Mouse (Mus musculus) liver, postnatal 0 days (tissue): ENCODE results near the gene Arhgef11. TPM values are rescaled to one million over a fixed set of nuclear protein-coding genes. Genes with fewer than 3 reads are reported as not detected.

Experiments
- ATAC-seq: fragments of 200-750 bp; cut with Nextera tagmentation; 2 replicates; pipeline ENCODE4 v1.8.0; 2017; ENCODE audit warnings: mild to moderate bottlenecking, moderate library complexity
- DNase-seq: peaks from one replicate; pipeline ENCODE4 v3.0.0-alpha.2; 2016
- H3K27ac ChIP-seq: fragments of 300-500 bp; sonication (generic); 2 replicates; pipeline ENCODE4 v1.5.1; 2014; ENCODE audit warnings: antibody characterized with exemption, moderate library complexity, mild to moderate bottlenecking, low read depth
- H3K27me3 ChIP-seq: fragments of 300-500 bp; sonication (generic); 2 replicates; pipeline ENCODE4 v1.6.1; 2014; ENCODE audit warnings: low read length, control low read depth, mixed read lengths; ENCODE audit not compliant: insufficient read depth
- H3K36me3 ChIP-seq: fragments of 300-500 bp; sonication (generic); replicated peaks from 2 replicates; pipeline ENCODE4 v1.6.1; 2014; ENCODE audit warnings: mild to moderate bottlenecking, control low read depth, low read length, moderate library complexity, mixed read lengths; ENCODE audit not compliant: insufficient read depth
- H3K4me1 ChIP-seq: fragments of 300-500 bp; sonication (generic); 2 replicates; pipeline ENCODE4 v1.6.1; 2014; ENCODE audit warnings: antibody characterized with exemption, mild to moderate bottlenecking, control low read depth; ENCODE audit not compliant: insufficient read depth
- H3K4me2 ChIP-seq: fragments of 300-500 bp; sonication (generic); 2 replicates; pipeline ENCODE4 v1.6.1; 2014; ENCODE audit warnings: low read depth, mild to moderate bottlenecking, low read length, moderate library complexity, mixed read lengths
- H3K4me3 ChIP-seq: fragments of 300-500 bp; sonication (generic); 2 replicates; pipeline ENCODE4 v1.5.1; 2014; ENCODE audit warnings: low read depth, low read length
- H3K9ac ChIP-seq: fragments of 300-500 bp; sonication (generic); replicated peaks from 2 replicates; pipeline ENCODE4 v1.6.1; 2014; ENCODE audit warnings: mild to moderate bottlenecking, moderate library complexity
- H3K9me3 ChIP-seq: fragments of 300-500 bp; sonication (generic); 2 replicates; pipeline ENCODE4 v1.6.1; 2016; ENCODE audit warnings: mild to moderate bottlenecking, control low read depth, low read length, mixed read lengths
- CTCF ChIP-seq: sonication (generic); IDR thresholded peaks from 2 replicates; pipeline ENCODE4 v1.5.1; 2016; ENCODE audit warnings: antibody characterized with exemption, low read depth
- EP300 ChIP-seq: IDR thresholded peaks from 2 replicates; pipeline ENCODE4 v1.6.1; 2016; ENCODE audit warnings: antibody characterized with exemption, low read depth, mild to moderate bottlenecking
- WGBS: fragments of 180-500 bp; shearing (Covaris S2); extraction: QIAGEN DNeasy Blood & Tissue Kit; methylation state at CpG from one replicate; pipeline ENCODE4 v1.1.7; 2014; ENCODE audit not compliant: insufficient replicate concordance; 5-methylcytosine and 5-hydroxymethylcytosine counted together
- polyA plus RNA-seq: library from polyadenylated mRNA; unstranded; fragments of >200 nt; fragmentation: Nextera tagmentation; extraction: Ambion mirVana; gene quantifications from 2 replicates; pipeline ENCODE4 v1.2.1, GENCODE M21; 2015

Arhgef11 gene
- polyA plus RNA-seq, 1 experiment from 2014 or later = 2.8 TPM

- Histone ChIP-seq H3K36me3 (no peaks in the 10 kb centered on the region), H3K4me1 (peaks cover 17% of the 10 kb centered on the region), H3K4me2 (peak overlapping the region; percentile 49), H3K27ac (peak overlapping the region; percentile 75), H3K9me3 (no peaks in the 10 kb centered on the region), H3K9ac (no peak overlapping the region), H3K27me3 (no peaks in the 10 kb centered on the region), H3K4me3 (no peak overlapping the region)
- TF ChIP-seq CTCF = no peak
- no peak for TF ChIP-seq EP300
- no peak for ATAC-seq
- WGBS = 63% methylated on average over 3 of the region's 3 CpGs
- no peak for DNase-seq
Observed at GRCm38 (mm10) chr3:87766284-87766667, 148.9 kb downstream of the Arhgef11 start.

GRCm38 (mm10) chr3:87767764-87768163, 150.4 kb downstream of the Arhgef11 start:
- no peak for DNase-seq
- Histone ChIP-seq H3K36me3 (no peaks in the 10 kb centered on the region), H3K9me3 (no peaks in the 10 kb centered on the region), H3K4me1 (peaks cover 18% of the 10 kb centered on the region), H3K27me3 (no peaks in the 10 kb centered on the region), H3K9ac (peak overlapping the region; percentile 62), H3K27ac (peak overlapping the region; percentile 67), H3K4me3 (peak overlapping the region; percentile 54), H3K4me2 (peak overlapping the region; percentile 65)
- 52% methylated on average over 8 of the region's 8 CpGs for WGBS
- TF ChIP-seq EP300 = no peak
- no peak for TF ChIP-seq CTCF
- ATAC-seq = peak; percentile 14; the same call in 1 of the 2 replicates

DNA sequence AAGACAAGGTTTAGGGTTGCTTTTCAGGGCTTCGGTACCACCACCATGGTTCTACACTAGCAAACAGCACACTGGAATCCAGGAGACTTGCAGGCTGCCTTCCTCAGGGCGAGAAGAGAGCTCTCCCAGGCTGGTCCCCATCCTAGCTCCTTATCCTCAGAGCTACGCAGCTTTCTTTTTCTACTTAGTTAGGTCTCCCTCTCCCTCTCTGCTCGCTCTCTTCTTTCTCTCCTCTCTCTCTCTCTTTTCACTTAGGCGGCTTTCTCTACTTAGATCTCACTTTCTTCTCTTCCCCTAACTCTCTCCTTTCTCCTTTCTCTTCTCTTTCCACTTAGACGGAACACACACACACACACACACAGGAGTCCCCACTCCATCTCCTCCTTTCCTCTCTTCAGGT, 151.1 kb downstream of the Arhgef11 start:
- H3K27me3 ChIP-seq = no peaks in the 10 kb centered on the region
- WGBS = 35% methylated on average over 6 of the region's 6 CpGs
- H3K27ac ChIP-seq = peak overlapping the region; percentile 67
- peak overlapping the region; percentile 54 for H3K4me3 ChIP-seq
- TF ChIP-seq EP300 (no peak), CTCF (no peak)
- no peak for ATAC-seq
- H3K4me2 ChIP-seq = peak overlapping the region; percentile 65
- no peaks in the 10 kb centered on the region for H3K9me3 ChIP-seq
- H3K4me1 ChIP-seq = peaks cover 18% of the 10 kb centered on the region
- H3K9ac ChIP-seq = peak overlapping the region; percentile 62
- DNase-seq = no peak
- no peaks in the 10 kb centered on the region for H3K36me3 ChIP-seq

DNA sequence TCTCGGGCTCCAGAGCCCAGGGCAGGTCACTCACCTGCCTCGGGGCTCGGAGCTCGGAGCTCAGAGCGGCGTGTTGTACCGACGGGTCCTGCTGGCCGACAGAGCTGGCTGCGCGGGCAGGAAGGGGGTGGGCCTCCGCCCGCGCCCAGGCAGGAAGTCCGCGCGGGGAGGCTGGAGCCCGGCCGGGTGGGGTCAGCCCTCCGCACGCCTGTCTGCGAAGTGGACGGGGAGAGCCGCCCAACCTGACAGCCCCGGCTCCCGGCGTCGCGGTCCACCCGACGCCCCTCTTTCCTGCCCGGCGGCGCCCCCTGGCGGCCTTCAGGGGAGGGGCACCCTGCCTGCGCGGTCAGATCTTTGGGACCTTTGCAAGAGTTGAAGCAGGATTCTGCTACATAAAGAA, 151.5 kb downstream of the Arhgef11 start:
- Histone ChIP-seq H3K9ac (peak overlapping the region; percentile 62), H3K4me2 (peak overlapping the region; percentile 65), H3K4me1 (peaks cover 19% of the 10 kb centered on the region), H3K9me3 (no peaks in the 10 kb centered on the region), H3K27ac (peak overlapping the region; percentile 67), H3K36me3 (no peaks in the 10 kb centered on the region), H3K27me3 (no peaks in the 10 kb centered on the region), H3K4me3 (peak overlapping the region; percentile 54)
- ATAC-seq (peak; percentile 58), DNase-seq (peak; percentile 82)
- WGBS = under 1% methylated on average over 32 of the region's 37 CpGs
- peak; percentile 88 for TF ChIP-seq CTCF
- no peak for TF ChIP-seq EP300

GRCm38 (mm10) chr3:87769506-87769905, 152.1 kb downstream of the Arhgef11 start:
- TF ChIP-seq CTCF = no peak
- no peak for TF ChIP-seq EP300
- no peak overlapping the region for H3K4me3 ChIP-seq
- H3K9me3 ChIP-seq = no peaks in the 10 kb centered on the region
- H3K27ac ChIP-seq = no peak overlapping the region
- ATAC-seq = no peak
- no peak overlapping the region for H3K4me2 ChIP-seq
- no peaks in the 10 kb centered on the region for H3K36me3 ChIP-seq
- H3K27me3 ChIP-seq = no peaks in the 10 kb centered on the region
- peaks cover 21% of the 10 kb centered on the region for H3K4me1 ChIP-seq
- DNase-seq = no peak
- 65% methylated on average over 8 of the region's 8 CpGs for WGBS
- no peak overlapping the region for H3K9ac ChIP-seq

- peak; percentile 43 for DNase-seq
- H3K36me3 ChIP-seq = no peaks in the 10 kb centered on the region
- H3K9me3 ChIP-seq = no peaks in the 10 kb centered on the region
- H3K27ac ChIP-seq = no peak overlapping the region
- ATAC-seq = no peak
- no peak overlapping the region for H3K4me2 ChIP-seq
- H3K4me1 ChIP-seq = peaks cover 21% of the 10 kb centered on the region
- WGBS = 2% methylated on average over 4 of the region's 4 CpGs
- H3K4me3 ChIP-seq = no peak overlapping the region
- no peak for TF ChIP-seq EP300
- TF ChIP-seq CTCF = peak; percentile 92
- no peak overlapping the region for H3K9ac ChIP-seq
- no peaks in the 10 kb centered on the region for H3K27me3 ChIP-seq
Observed at GRCm38 (mm10) chr3:87770280-87770679, 152.9 kb downstream of the Arhgef11 start.

DNA sequence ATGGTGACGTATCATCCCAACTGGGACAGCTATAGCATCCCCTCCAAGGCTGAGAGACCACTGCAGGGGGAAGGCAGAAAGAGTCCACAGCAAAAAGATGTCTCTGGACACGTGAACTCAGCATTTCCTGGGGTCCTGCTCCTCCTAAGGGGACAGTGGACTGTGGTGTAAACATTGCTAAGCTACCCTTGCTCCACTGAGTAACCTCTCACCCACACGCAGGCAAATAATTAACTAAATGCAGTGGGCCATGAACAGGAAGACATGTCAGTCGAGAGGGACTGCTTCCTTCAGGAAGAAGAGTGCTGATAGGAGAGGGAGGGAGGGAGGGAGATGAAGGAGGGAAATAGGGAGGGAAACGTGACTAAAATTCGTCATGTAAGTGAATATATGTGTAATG, 153.7 kb downstream of the Arhgef11 start:
- peak; percentile 76 for ATAC-seq
- H3K9me3 ChIP-seq = no peaks in the 10 kb centered on the region

More for the DNA sequence above, 153.7 kb downstream of the Arhgef11 start:
- Histone ChIP-seq H3K9ac (no peak overlapping the region), H3K4me3 (no peak overlapping the region), H3K4me2 (0 out of 2 replicates have a peak overlapping the region, but pooled peaks have one; percentile 14), H3K27me3 (no peaks in the 10 kb centered on the region), H3K36me3 (no peaks in the 10 kb centered on the region), H3K4me1 (peaks cover 20% of the 10 kb centered on the region), H3K27ac (peak overlapping the region; percentile 74)
- TF ChIP-seq EP300 = no peak
- no peak for TF ChIP-seq CTCF
- DNase-seq = peak; percentile 41
- WGBS = 19% methylated on average over 6 of the region's 6 CpGs
